Mouse (Mus musculus) midbrain, embryonic 13.5 days (tissue): ENCODE measurements around the gene Calml4. TPM values are rescaled to one million over a fixed set of nuclear protein-coding genes. Genes with fewer than 3 reads are reported as not detected.
"Not testable (repeated sequence)": the region's sequence is repeated elsewhere in the genome, so short reads cannot be mapped to it uniquely, and the experiment has no call there.

ENCODE experiments used
- ATAC-seq: fragments of 200-750 bp; cut with Nextera tagmentation; 2 replicates; pipeline ENCODE4 v1.8.0; 2017; ENCODE audit warnings: mild to moderate bottlenecking, moderate TSS enrichment, moderate library complexity
- H3K27ac ChIP-seq: fragments of 300-500 bp; sonication (generic); 2 replicates; pipeline ENCODE4 v1.5.1; 2015; ENCODE audit warnings: inconsistent platforms, mild to moderate bottlenecking, moderate library complexity
- H3K27me3 ChIP-seq: fragments of 300-500 bp; sonication (generic); 2 replicates; pipeline ENCODE4 v1.6.1; 2015; ENCODE audit warnings: mild to moderate bottlenecking, inconsistent platforms
- H3K36me3 ChIP-seq: fragments of 300-500 bp; sonication (generic); 2 replicates; pipeline ENCODE4 v1.6.1; 2015; ENCODE audit warnings: mild to moderate bottlenecking, inconsistent platforms
- H3K4me1 ChIP-seq: fragments of 300-500 bp; sonication (generic); replicated peaks from 2 replicates; pipeline ENCODE4 v1.6.1; 2015; ENCODE audit warnings: inconsistent platforms
- H3K4me2 ChIP-seq: fragments of 300-500 bp; sonication (generic); replicated peaks from 2 replicates; pipeline ENCODE4 v1.6.1; 2015; ENCODE audit warnings: moderate library complexity, mild to moderate bottlenecking, inconsistent platforms
- H3K4me3 ChIP-seq: fragments of 300-500 bp; sonication (generic); replicated peaks from 2 replicates; pipeline ENCODE4 v1.5.1; 2015; ENCODE audit warnings: mild to moderate bottlenecking, inconsistent platforms
- H3K9ac ChIP-seq: fragments of 300-500 bp; sonication (generic); replicated peaks from 2 replicates; pipeline ENCODE4 v1.6.1; 2015; ENCODE audit warnings: mild to moderate bottlenecking, inconsistent platforms
- H3K9me3 ChIP-seq: fragments of 300-500 bp; sonication (generic); 2 replicates; pipeline ENCODE4 v1.6.1; 2016; ENCODE audit warnings: mild to moderate bottlenecking, inconsistent platforms
- WGBS: fragments of 180-500 bp; shearing (Covaris S2); methylation state at CpG from one replicate; pipeline ENCODE4 v1.1.7; 2015; 5-methylcytosine and 5-hydroxymethylcytosine counted together
- polyA plus RNA-seq: library from polyadenylated mRNA; unstranded; fragments of >200 nt; fragmentation: Nextera tagmentation; extraction: Ambion mirVana; gene quantifications from 2 replicates; pipeline ENCODE4 v1.2.1, GENCODE M21; 2015

The Calml4 gene
- polyA plus RNA-seq, 1 experiment from 2014 or later, result 9.8 TPM

GRCm38 (mm10) chr9:62838506-62839171 is 19.2 kb upstream of the Calml4 start, which contains the start of gene Cln6:
TSS of gene Cln6 (plus strand) at chr9:62838785.
- H3K9ac ChIP-seq, result peak within 1 kb of the TSS; percentile 89

GRCm38 (mm10) chr9:62839172-62839770 is 18.6 kb upstream of the Calml4 start:
- Histone ChIP-seq H3K27ac (peak overlapping the region; percentile 77), H3K4me2 (peak overlapping the region; percentile 85), H3K36me3 (no peaks in the 10 kb centered on the region), H3K4me3 (peak overlapping the region; percentile 66), H3K9me3 (no peaks in the 10 kb centered on the region), H3K27me3 (0 out of 2 replicates have a peak, but pooled peaks cover 4% of the 10 kb centered on the region), H3K4me1 (peaks cover 15% of the 10 kb centered on the region), H3K9ac (peak overlapping the region; percentile 89)
- peak; percentile 6; the same call in 1 of the 2 replicates for ATAC-seq
- whole genome bisulfite sequencing, result 18% methylated on average over 14 of the region's 14 CpGs

More at GRCm38 (mm10) chr9:62838506-62839171, 19.2 kb upstream of the Calml4 start, which contains the start of gene Cln6:
- Histone ChIP-seq H3K4me3 (peak within 1 kb of the TSS; percentile 66), H3K4me1 (peaks cover 15% of the 10 kb centered on the region), H3K9me3 (no peaks in the 10 kb centered on the region), H3K27ac (peak within 1 kb of the TSS; percentile 77), H3K36me3 (no peaks in the 10 kb centered on the region), H3K27me3 (0 out of 2 replicates have a peak, but pooled peaks cover 4% of the 10 kb centered on the region), H3K4me2 (peak within 1 kb of the TSS; percentile 85)
- WGBS, result under 1% methylated on average over 43 of the region's 48 CpGs
- ATAC-seq, result peak; percentile 80

DNA sequence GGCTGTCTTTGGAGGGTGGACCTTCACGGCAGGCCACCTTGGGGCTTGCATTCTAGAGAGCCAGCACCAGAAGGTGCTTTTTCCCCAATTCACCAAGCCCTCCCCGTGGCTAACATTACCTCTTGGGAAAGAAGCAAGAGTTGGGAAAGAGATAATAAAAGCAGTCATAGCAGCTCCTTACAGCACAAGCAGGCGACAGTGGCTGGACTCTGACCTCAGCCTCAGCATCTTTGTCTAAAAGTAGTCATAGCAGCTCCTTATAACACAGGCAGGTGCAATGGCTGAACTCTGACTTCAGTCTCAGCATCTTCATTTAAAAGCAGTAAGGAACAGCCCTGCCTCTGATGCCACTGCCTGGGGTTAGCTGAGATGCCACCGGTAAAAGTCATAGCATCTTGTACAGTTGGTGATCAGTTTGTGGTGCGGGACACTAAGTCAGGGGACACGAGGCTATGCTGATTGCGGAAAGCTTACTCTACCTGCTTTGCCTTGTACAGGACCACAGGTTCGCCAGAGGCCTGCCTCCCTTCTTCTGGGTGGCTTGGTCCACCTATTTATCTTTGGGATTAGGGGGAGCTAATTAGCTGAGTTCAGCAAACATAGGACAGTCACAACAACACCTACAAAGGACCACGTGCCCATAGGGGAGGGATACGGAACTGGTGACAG is 14.4 kb upstream of the Calml4 start:
- 77% methylated on average over 10 of the region's 10 CpGs for WGBS
- 0 out of 2 replicates have a peak, but pooled peaks cover 4% of the 10 kb centered on the region for H3K27me3 ChIP-seq

GRCm38 (mm10) chr9:62844461-62844860 is 13.4 kb upstream of the Calml4 start:
- Histone ChIP-seq H3K9me3 (no peaks in the 10 kb centered on the region), H3K9ac (no peak overlapping the region), H3K27ac (no peak overlapping the region), H3K4me1 (peaks cover 9% of the 10 kb centered on the region), H3K27me3 (0 out of 2 replicates have a peak, but pooled peaks cover 4% of the 10 kb centered on the region), H3K36me3 (no peaks in the 10 kb centered on the region), H3K4me2 (no peak overlapping the region), H3K4me3 (no peak overlapping the region)
- 94% methylated on average over 5 of the region's 5 CpGs for WGBS
- no peak for ATAC-seq

More for the DNA sequence above, 14.4 kb upstream of the Calml4 start:
- H3K4me3 ChIP-seq, result no peak overlapping the region
- H3K9me3 ChIP-seq, result no peaks in the 10 kb centered on the region
- no peak overlapping the region for H3K27ac ChIP-seq
- no peaks in the 10 kb centered on the region for H3K36me3 ChIP-seq
- H3K4me2 ChIP-seq, result no peak overlapping the region
- H3K4me1 ChIP-seq, result peaks cover 11% of the 10 kb centered on the region
- H3K9ac ChIP-seq, result no peak overlapping the region
- no peak for ATAC-seq

- H3K36me3 ChIP-seq, result no peaks in the 10 kb centered on the region
- peaks cover 6% of the 10 kb centered on the region for H3K4me1 ChIP-seq
- no peak overlapping the region for H3K4me2 ChIP-seq
- 5% methylated on average over 3 of the region's 3 CpGs for WGBS
- H3K9ac ChIP-seq, result no peak overlapping the region
- H3K27me3 ChIP-seq, result no peaks in the 10 kb centered on the region
- ATAC-seq, result peak; percentile 49
- no peak overlapping the region for H3K4me3 ChIP-seq
- H3K27ac ChIP-seq, result no peak overlapping the region
- H3K9me3 ChIP-seq, result no peaks in the 10 kb centered on the region
Observed at GRCm38 (mm10) chr9:62847694-62848093, 10.2 kb upstream of the Calml4 start.

- Histone ChIP-seq H3K27me3 (no peaks in the 10 kb centered on the region), H3K9me3 (no peaks in the 10 kb centered on the region), H3K4me3 (no peak overlapping the region), H3K4me1 (peaks cover 6% of the 10 kb centered on the region), H3K27ac (no peak overlapping the region), H3K36me3 (no peaks in the 10 kb centered on the region), H3K4me2 (no peak overlapping the region), H3K9ac (no peak overlapping the region)
- 91% methylated on average over 3 of the region's 3 CpGs for WGBS
- peak; percentile 31; the same call in 1 of the 2 replicates for ATAC-seq
Observed at GRCm38 (mm10) chr9:62848641-62849040, 9.2 kb upstream of the Calml4 start.

GRCm38 (mm10) chr9:62851571-62851970 is 6.3 kb upstream of the Calml4 start:
- Histone ChIP-seq H3K9me3 (no peaks in the 10 kb centered on the region), H3K27me3 (no peaks in the 10 kb centered on the region), H3K4me2 (no peak overlapping the region), H3K36me3 (no peaks in the 10 kb centered on the region), H3K4me1 (peaks cover 6% of the 10 kb centered on the region), H3K9ac (no peak overlapping the region), H3K27ac (no peak overlapping the region), H3K4me3 (no peak overlapping the region)
- no peak for ATAC-seq
- 60% methylated on average over 2 of the region's 2 CpGs for WGBS

- ATAC-seq, result no peak
- 63% methylated on average over 4 of the region's 4 CpGs for WGBS
Observed at GRCm38 (mm10) chr9:62854483-62854882, 3.4 kb upstream of the Calml4 start.

GRCm38 (mm10) chr9:62857216-62857615 is 664 bp upstream of the Calml4 start:
- no peak for ATAC-seq
- Histone ChIP-seq H3K4me2 (no peak overlapping the region), H3K9ac (no peak overlapping the region), H3K9me3 (no peaks in the 10 kb centered on the region), H3K4me1 (peaks cover 18% of the 10 kb centered on the region), H3K36me3 (no peaks in the 10 kb centered on the region), H3K4me3 (no peak overlapping the region), H3K27me3 (0 out of 2 replicates have a peak, but pooled peaks cover 3% of the 10 kb centered on the region), H3K27ac (no peak overlapping the region)
- 81% methylated on average over 9 of the region's 9 CpGs for WGBS

More at GRCm38 (mm10) chr9:62854483-62854882, 3.4 kb upstream of the Calml4 start:
- Histone ChIP-seq H3K27ac (no peak overlapping the region), H3K27me3 (0 out of 2 replicates have a peak, but pooled peaks cover 3% of the 10 kb centered on the region), H3K4me2 (no peak overlapping the region), H3K4me3 (no peak overlapping the region), H3K9me3 (no peaks in the 10 kb centered on the region), H3K36me3 (no peaks in the 10 kb centered on the region), H3K9ac (no peak overlapping the region), H3K4me1 (peaks cover 14% of the 10 kb centered on the region)

- H3K9me3 ChIP-seq, result no peaks in the 10 kb centered on the region
- H3K4me3 ChIP-seq, result no peak overlapping the region
- ATAC-seq, result no peak
- H3K4me1 ChIP-seq, result peaks cover 18% of the 10 kb centered on the region
- WGBS, result 67% methylated on average over 8 of the region's 8 CpGs
- H3K27me3 ChIP-seq, result 0 out of 2 replicates have a peak, but pooled peaks cover 3% of the 10 kb centered on the region
- H3K36me3 ChIP-seq, result no peaks in the 10 kb centered on the region
- no peak overlapping the region for H3K27ac ChIP-seq
- no peak overlapping the region for H3K9ac ChIP-seq
- no peak overlapping the region for H3K4me2 ChIP-seq
Observed at GRCm38 (mm10) chr9:62858266-62859019, 563 bp downstream of the Calml4 start.

- not testable (repeated sequence) for ATAC-seq, H3K27me3 ChIP-seq, H3K27ac ChIP-seq, H3K4me3 ChIP-seq, H3K36me3 ChIP-seq, H3K4me2 ChIP-seq, H3K9ac ChIP-seq, H3K9me3 ChIP-seq
- WGBS, result 64% methylated on average over 7 of the region's 7 CpGs
- H3K4me1 ChIP-seq, result peaks cover 18% of the 10 kb centered on the region
Observed at GRCm38 (mm10) chr9:62860102-62860501, 2.2 kb downstream of the Calml4 start.
